ENCODE assay signal across 8 mouse cellular contexts in the genomic region with DNA sequence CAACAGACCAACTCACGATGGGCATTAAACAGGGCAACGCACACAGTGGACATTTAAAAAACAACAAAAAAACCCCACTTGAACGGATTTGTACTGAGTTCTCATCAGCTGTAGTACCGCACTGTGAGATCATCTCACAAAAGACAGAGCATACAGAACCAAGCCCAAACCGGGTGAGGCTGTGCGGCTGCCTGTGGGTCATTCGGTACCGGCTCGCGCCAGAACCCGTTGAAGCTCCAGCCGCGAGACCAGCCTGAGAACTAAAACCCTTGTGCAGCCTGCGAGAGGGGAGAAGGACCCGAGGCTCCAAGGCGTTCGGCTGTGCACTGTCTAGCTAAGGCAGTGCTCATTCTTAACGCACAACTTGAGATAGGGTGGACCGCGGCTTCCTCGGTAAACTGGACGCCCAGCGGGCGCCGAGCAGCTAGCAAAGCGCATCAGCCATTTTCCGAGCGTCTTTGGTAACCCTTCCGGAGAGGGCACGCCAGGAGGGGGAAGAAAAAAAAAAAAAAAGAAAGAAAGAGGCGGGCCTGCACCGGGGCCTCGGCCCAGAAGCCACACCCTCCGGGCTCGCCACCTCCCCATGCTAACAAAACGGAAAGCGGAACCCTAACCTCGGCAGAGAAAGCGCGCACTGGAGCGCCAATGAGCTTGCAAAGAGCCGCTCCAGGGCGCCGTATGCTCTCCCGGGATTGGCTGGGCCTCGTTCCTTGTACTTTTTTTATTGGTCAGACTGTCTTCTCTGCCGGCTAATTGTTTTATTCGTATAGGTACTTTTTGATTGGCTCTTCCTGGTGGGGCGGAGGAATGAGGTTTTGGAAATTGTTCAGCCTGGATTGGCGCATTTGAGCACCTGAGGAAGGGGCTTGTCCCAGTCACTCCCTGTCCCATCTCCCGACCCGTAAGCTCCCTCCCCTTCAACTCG. TPM values are rescaled to one million over a fixed set of nuclear protein-coding genes. Genes with fewer than 3 reads are reported as not detected.
DNase-seq lines count a peak whose midpoint lies in the region; ATAC-seq lines count a peak whose summit lies in the region.

No protein-coding gene starts in this region.

- H3K36me3 ChIP-seq in heart, embryonic 10.5 days = no peaks in the 10 kb centered on the region
- no peaks in the 10 kb centered on the region for H3K36me3 ChIP-seq in kidney, embryonic 15.5 days

- peak; percentile 93 for ATAC-seq in erythroblast, adult 5-6 weeks (replicated peaks; ENCODE audit: low FRiP score, poor library complexity, severe bottlenecking)
- ATAC-seq in kidney, embryonic 15.5 days (replicated peaks; ENCODE audit: low FRiP score) = peak; percentile 96
- peak; percentile 87 for ATAC-seq in monocyte, adult 5-6 weeks (replicated peaks; ENCODE audit: insufficient number of reproducible peaks, low FRiP score, low TSS enrichment, poor library complexity, severe bottlenecking)

- peak; percentile 91 to 94 for DNase-seq in B cell, adult 2 months
- peak; percentile 100 for DNase-seq in brain, adult 2 months (ENCODE audit: low read depth, low spot score)
- DNase-seq in heart, embryonic 10.5 days (ENCODE audit: low spot score) = peak; percentile 99
- peak; percentile 97 for DNase-seq in liver
- peak; percentile 94 for DNase-seq in spleen, postnatal 4 days (ENCODE audit: low spot score in 2 of 2)

- peak overlapping the region; percentile 71 for H3K9ac ChIP-seq in kidney, embryonic 15.5 days

- H3K4me1 ChIP-seq in heart, embryonic 10.5 days = peaks cover 14% of the 10 kb centered on the region
- H3K4me1 ChIP-seq in kidney, embryonic 15.5 days = peaks cover 19% of the 10 kb centered on the region

- H3K27me3 ChIP-seq in heart, embryonic 10.5 days (ENCODE audit: insufficient read depth, poor library complexity, severe bottlenecking) = no peaks in the 10 kb centered on the region
- no peaks in the 10 kb centered on the region for H3K27me3 ChIP-seq in kidney, embryonic 15.5 days

- H3K9me3 ChIP-seq in heart, embryonic 10.5 days = no peaks in the 10 kb centered on the region
- no peaks in the 10 kb centered on the region for H3K9me3 ChIP-seq in kidney, embryonic 15.5 days (replicated peaks)

- peak overlapping the region; percentile 83 for H3K4me2 ChIP-seq in kidney, embryonic 15.5 days

- peak overlapping the region; percentile 99 for H3K4me3 ChIP-seq in heart, embryonic 10.5 days
- H3K4me3 ChIP-seq in kidney, embryonic 15.5 days (replicated peaks) = peak overlapping the region; percentile 92

- under 1% methylated on average over 53 of the region's 53 CpGs for WGBS in heart, embryonic 10.5 days
- WGBS in kidney, embryonic 15.5 days = under 1% methylated on average over 53 of the region's 53 CpGs

- peak overlapping the region; percentile 99 for H3K27ac ChIP-seq in heart, embryonic 10.5 days
- peak overlapping the region; percentile 100 for H3K27ac ChIP-seq in kidney, embryonic 15.5 days

RNA-seq across cellular contexts. Expression of a gene that starts 0.7 kb away (rescaled TPM):
- 35.9 and 39.0 TPM in 2 replicates for total RNA-seq in erythroblast, adult 5-6 weeks (2015; ENCODE audit: low replicate concordance)
- 54.1 and 57.2 TPM in 2 replicates for total RNA-seq in erythroblast, adult 5-6 weeks (2017; ENCODE audit: low replicate concordance)
- 57.2 and 80.7 TPM in 2 replicates for polyA plus RNA-seq in heart, embryonic 10.5 days (2016; fragmentation: Nextera tagmentation; extraction: Ambion mirVana)
- polyA plus RNA-seq in kidney, embryonic 15.5 days (2015; fragmentation: Nextera tagmentation; extraction: Ambion mirVana) = 90.5 and 108 TPM in 2 replicates
- total RNA-seq in monocyte, adult 5-6 weeks (2017) = 66.1 to 76.2 TPM (median 71.5 TPM) in 3 replicates

Comparison
In these comparisons a context has a peak if more than half of its experiments do, and no peak if none do; other contexts are left out.
1. Peak in every context shown above with its lines: DNase-seq, ATAC-seq, H3K4me3 ChIP-seq and H3K27ac ChIP-seq.